Mouse (Mus musculus): ENCODE data around the gene Cycs.
"Not testable (repeated sequence)": the region's sequence is repeated elsewhere in the genome, so short reads cannot be mapped to it uniquely, and the experiment has no call there.

The Cycs gene

GRCm38 (mm10) chr6:50566141-50566996 lies at the start of gene Cycs:
Cycs (minus strand) TSS chr6:50566538.
- peak; percentile 100 for DNase-seq

- DNase-seq, result peak; percentile 27
Measured at GRCm38 (mm10) chr6:50601620-50602019, 35.3 kb upstream of the Cycs start.

- peak; percentile 64 for DNase-seq
Measured at GRCm38 (mm10) chr6:50598560-50598959, 32.2 kb upstream of the Cycs start.

- DNase-seq, result peak; percentile 97
Measured at GRCm38 (mm10) chr6:50596301-50597211, 30.2 kb upstream of the Cycs start, which contains the start of gene 4921507P07Rik. 4921507P07Rik (minus strand) TSS chr6:50596632.

GRCm38 (mm10) chr6:50594372-50594771 lies 28.0 kb upstream of the Cycs start:
- no peak for DNase-seq

GRCm38 (mm10) chr6:50593334-50593845 lies 27.1 kb upstream of the Cycs start:
- DNase-seq, result no peak

GRCm38 (mm10) chr6:50590234-50590633 lies 23.9 kb upstream of the Cycs start:
- no peak for DNase-seq

- peak; percentile 41 for DNase-seq
Measured at GRCm38 (mm10) chr6:50588251-50588650, 21.9 kb upstream of the Cycs start.

- DNase-seq, result no peak
Measured at GRCm38 (mm10) chr6:50587412-50587811, 21.1 kb upstream of the Cycs start.

- no peak for DNase-seq
Measured at GRCm38 (mm10) chr6:50586316-50586715, 20.0 kb upstream of the Cycs start.

GRCm38 (mm10) chr6:50585733-50586132 lies 19.4 kb upstream of the Cycs start:
- no peak for DNase-seq

GRCm38 (mm10) chr6:50571661-50572060 lies 5.3 kb upstream of the Cycs start:
- DNase-seq, result no peak

- DNase-seq, result no peak
Measured at GRCm38 (mm10) chr6:50566997-50567255, 588 bp upstream of the Cycs start.

- no peak for DNase-seq
Measured at GRCm38 (mm10) chr6:50563651-50564050, 2.7 kb downstream of the Cycs start.

- DNase-seq, result no peak
Measured at GRCm38 (mm10) chr6:50562421-50562820, 3.9 kb downstream of the Cycs start.

- DNase-seq, result no peak
Measured at GRCm38 (mm10) chr6:50560776-50561175, 5.6 kb downstream of the Cycs start.

GRCm38 (mm10) chr6:50558877-50559276 lies 7.5 kb downstream of the Cycs start:
- DNase-seq, result no peak

GRCm38 (mm10) chr6:50557566-50557965 lies 8.8 kb downstream of the Cycs start:
- no peak for DNase-seq

GRCm38 (mm10) chr6:50554223-50554622 lies 12.1 kb downstream of the Cycs start:
- DNase-seq, result not testable (repeated sequence)

- no peak for DNase-seq
Measured at GRCm38 (mm10) chr6:50552881-50553518, 13.3 kb downstream of the Cycs start.

- no peak for DNase-seq
Measured at GRCm38 (mm10) chr6:50549791-50550190, 16.5 kb downstream of the Cycs start.

GRCm38 (mm10) chr6:50549051-50549450 lies 17.3 kb downstream of the Cycs start:
- no peak for DNase-seq

GRCm38 (mm10) chr6:50545412-50546043 lies 20.8 kb downstream of the Cycs start:
- no peak for DNase-seq
